Mouse (Mus musculus) embryonic stem cell, embryonic (primary cell): Measurements from ENCODE around the gene Rbfox3.

Experiments used
- CTCF ChIA-PET, 4 experiments: fragments of 300-600 bp in 2 of 4; fragments of 350-600 bp in 2 of 4; sonication (Branson Sonifier 250); formaldehyde crosslinking; loops; one replicate each; lab custom pipeline; 2022; ENCODE audit warnings: inconsistent platforms in 2 of 4; lab: Charles Lee
- POLR2A ChIA-PET, 4 experiments: fragments of 300-600 bp in 2 of 4; fragments of 350-600 bp in 2 of 4; sonication (Branson Sonifier 250); formaldehyde crosslinking; loops; one replicate each; lab custom pipeline; 2022; ENCODE audit warnings: antibody characterized with exemption in 4 of 4, inconsistent platforms in 1 of 4; lab: Charles Lee

Rbfox3 gene

GRCm38 (mm10) chr11:118453886-118454671 lies 457.3 kb downstream of the Rbfox3 start:
- ChIA-PET POLR2A (interaction anchor here in 1 of 4 experiments (1.4 kb wide), 1 partner anchor 20 kb away, joined by 18 read pairs; no protein-coding TSS in a partner anchor), CTCF (interaction anchor here in 3 of 4 experiments (0.7 to 2.1 kb wide), 4 partner anchors 8 to 31 kb away, joined by 3 to 15 read pairs (median 10); no protein-coding TSS in a partner anchor)

- POLR2A ChIA-PET: interaction anchor here in 1 of 4 experiments (1.6 kb wide), 1 partner anchor 21 kb away, joined by 4 read pairs; no protein-coding TSS in a partner anchor
- CTCF ChIA-PET: interaction anchor here in 1 of 4 experiments (0.6 kb wide), 1 partner anchor 585 kb away, joined by 6 read pairs; no protein-coding TSS in a partner anchor
Observed at GRCm38 (mm10) chr11:118452955-118453354, 458.4 kb downstream of the Rbfox3 start.

GRCm38 (mm10) chr11:118451211-118451610 lies 460.2 kb downstream of the Rbfox3 start:
- CTCF ChIA-PET: interaction anchor here in 3 of 4 experiments (0.6 to 1.4 kb wide), 4 partner anchors 9 to 961 kb away, joined by 3 to 5 read pairs (median 4); no protein-coding TSS in a partner anchor
- POLR2A ChIA-PET: interaction anchor here in 1 of 4 experiments (0.6 to 1.6 kb wide), 2 partner anchors 21 to 23 kb away, joined by 3 to 4 read pairs; no protein-coding TSS in a partner anchor

- ChIA-PET POLR2A (interaction anchor here in 1 of 4 experiments (0.7 kb wide), 1 partner anchor 29 kb away, joined by 3 read pairs; no protein-coding TSS in a partner anchor), CTCF (interaction anchor here (0.5 to 2.3 kb wide), 12 partner anchors 11 to 329 kb away, joined by 3 to 10 read pairs (median 3); no protein-coding TSS in a partner anchor)
Observed at GRCm38 (mm10) chr11:118448385-118448784, 463.0 kb downstream of the Rbfox3 start.

GRCm38 (mm10) chr11:118447346-118447745 lies 464.1 kb downstream of the Rbfox3 start:
- POLR2A ChIA-PET: no interaction called here
- CTCF ChIA-PET: no interaction called here

GRCm38 (mm10) chr11:118445843-118446242 lies 465.6 kb downstream of the Rbfox3 start:
- POLR2A ChIA-PET: no interaction called here
- CTCF ChIA-PET: interaction anchor here (0.6 to 4.5 kb wide), 31 partner anchors 8 to 362 kb away, joined by 3 to 73 read pairs (median 3); partner anchors contain the start of gene Engase (in 2 of the 4)

GRCm38 (mm10) chr11:118443201-118443970 lies 468.0 kb downstream of the Rbfox3 start:
- CTCF ChIA-PET: interaction anchor here (0.6 to 4.5 kb wide), 61 partner anchors 9 to 1831 kb away, joined by 3 to 73 read pairs (median 5); partner anchors contain the start of genes Cant1 (in 2 of the 4), C1qtnf1 (in 1 of the 4) and Engase (in 1 of the 4)
- POLR2A ChIA-PET: interaction anchor here in 3 of 4 experiments (1.2 to 2.9 kb wide), 6 partner anchors 19 to 35 kb away, joined by 3 to 10 read pairs (median 5); partner anchors contain the start of gene Cant1 (in 1 of the 3)

- ChIA-PET POLR2A (interaction anchor here in 3 of 4 experiments (0.7 to 2.9 kb wide), 7 partner anchors 19 to 34 kb away, joined by 3 to 10 read pairs (median 3); partner anchors contain the start of gene Cant1 (in 1 of the 3)), CTCF (interaction anchor here (0.5 to 4.5 kb wide), 42 partner anchors 8 to 580 kb away, joined by 3 to 73 read pairs (median 6); partner anchors contain the start of genes Cant1 (in 2 of the 4), C1qtnf1 (in 1 of the 4), Cbx2 (in 1 of the 4) and Engase (in 1 of the 4))
Observed at GRCm38 (mm10) chr11:118442691-118443090, 468.7 kb downstream of the Rbfox3 start.
